Mouse (Mus musculus): ENCODE data around the gene Ttc7b. TPM values are rescaled to one million over a fixed set of nuclear protein-coding genes. Genes with fewer than 3 reads are reported as not detected.

Ttc7b gene
- polyA plus RNA-seq, 1 experiment from 2014 or later = 7.3 TPM

- Histone ChIP-seq H3K4me2 (no peak overlapping the region), H3K36me3 (no peaks in the 10 kb centered on the region), H3K27ac (no peak overlapping the region), H3K9me3 (no peaks in the 10 kb centered on the region), H3K27me3 (no peaks in the 10 kb centered on the region), H3K9ac (no peak overlapping the region), H3K4me1 (replicated peaks) (peaks cover 53% of the 10 kb centered on the region), H3K4me3 (no peak overlapping the region)
- WGBS = 50% methylated on average over 8 of the region's 8 CpGs
- no peak for ATAC-seq (ENCODE audit: low FRiP score)
Observed at GRCm38 (mm10) chr12:100278358-100278757, 242.3 kb downstream of the Ttc7b start.

GRCm38 (mm10) chr12:100277534-100277905 is 243.1 kb downstream of the Ttc7b start:
- no peaks in the 10 kb centered on the region for H3K27me3 ChIP-seq
- no peaks in the 10 kb centered on the region for H3K36me3 ChIP-seq
- no peak overlapping the region for H3K9ac ChIP-seq
- peaks cover 46% of the 10 kb centered on the region for H3K4me1 ChIP-seq (replicated peaks)
- H3K9me3 ChIP-seq = no peaks in the 10 kb centered on the region
- no peak overlapping the region for H3K4me3 ChIP-seq
- no peak overlapping the region for H3K4me2 ChIP-seq
- ATAC-seq (ENCODE audit: low FRiP score) = no peak
- 70% methylated on average over 3 of the region's 3 CpGs for WGBS
- H3K27ac ChIP-seq = peak overlapping the region; percentile 53

GRCm38 (mm10) chr12:100276607-100277533 is 243.8 kb downstream of the Ttc7b start:
- Histone ChIP-seq H3K27ac (peak overlapping the region; percentile 77), H3K4me2 (no peak overlapping the region), H3K4me1 (replicated peaks) (peaks cover 39% of the 10 kb centered on the region), H3K27me3 (no peaks in the 10 kb centered on the region), H3K4me3 (no peak overlapping the region), H3K9ac (0 out of 2 replicates have a peak overlapping the region, but pooled peaks have one; percentile 15), H3K9me3 (no peaks in the 10 kb centered on the region), H3K36me3 (no peaks in the 10 kb centered on the region)
- WGBS = 33% methylated on average over 20 of the region's 20 CpGs
- ATAC-seq (ENCODE audit: low FRiP score) = no peak

- Histone ChIP-seq H3K27ac (0 out of 2 replicates have a peak overlapping the region, but pooled peaks have one; percentile 77), H3K27me3 (no peaks in the 10 kb centered on the region), H3K4me3 (no peak overlapping the region), H3K9me3 (no peaks in the 10 kb centered on the region), H3K36me3 (no peaks in the 10 kb centered on the region), H3K4me2 (no peak overlapping the region), H3K9ac (no peak overlapping the region), H3K4me1 (replicated peaks) (peaks cover 29% of the 10 kb centered on the region)
- ATAC-seq (ENCODE audit: low FRiP score) = no peak
- 68% methylated on average over 5 of the region's 5 CpGs for WGBS
Observed at GRCm38 (mm10) chr12:100275850-100276249, 244.8 kb downstream of the Ttc7b start.

DNA sequence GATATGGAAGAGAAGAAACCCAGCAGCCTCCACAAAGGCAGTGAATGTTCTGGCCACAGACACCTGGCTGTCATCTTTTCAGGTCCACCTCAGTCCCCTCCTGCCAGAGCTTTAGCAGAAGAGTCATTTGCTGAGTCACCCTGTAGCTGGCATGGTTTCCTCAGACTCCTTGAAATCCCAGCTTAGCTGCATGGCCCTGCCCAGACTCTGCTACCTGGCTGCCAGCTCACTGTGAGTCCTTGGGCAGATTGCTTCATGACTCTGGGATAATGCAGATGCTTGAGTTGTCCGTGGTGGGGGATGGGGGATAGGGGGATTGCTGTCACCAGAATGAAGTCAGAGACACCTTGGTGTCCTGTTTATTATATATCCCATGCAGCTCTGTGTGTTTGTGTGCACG is 247.6 kb downstream of the Ttc7b start:
- Histone ChIP-seq H3K9me3 (no peaks in the 10 kb centered on the region), H3K27ac (no peak overlapping the region), H3K36me3 (no peaks in the 10 kb centered on the region), H3K4me1 (replicated peaks) (peaks cover 23% of the 10 kb centered on the region), H3K9ac (no peak overlapping the region), H3K4me3 (no peak overlapping the region), H3K27me3 (no peaks in the 10 kb centered on the region), H3K4me2 (no peak overlapping the region)
- 85% methylated on average over 2 of the region's 2 CpGs for WGBS
- no peak for ATAC-seq (ENCODE audit: low FRiP score)

GRCm38 (mm10) chr12:100269967-100270662 is 250.5 kb downstream of the Ttc7b start:
- WGBS = 94% methylated on average over 9 of the region's 9 CpGs
- H3K36me3 ChIP-seq = no peaks in the 10 kb centered on the region
- peaks cover 17% of the 10 kb centered on the region for H3K4me1 ChIP-seq (replicated peaks)
- H3K9ac ChIP-seq = no peak overlapping the region
- no peak overlapping the region for H3K4me3 ChIP-seq
- H3K27me3 ChIP-seq = 0 out of 2 replicates have a peak, but pooled peaks cover 4% of the 10 kb centered on the region
- no peak for ATAC-seq (ENCODE audit: low FRiP score)
- no peaks in the 10 kb centered on the region for H3K9me3 ChIP-seq
- no peak overlapping the region for H3K27ac ChIP-seq
- H3K4me2 ChIP-seq = no peak overlapping the region

- H3K4me1 ChIP-seq (replicated peaks) = peaks cover 17% of the 10 kb centered on the region
- H3K9ac ChIP-seq = no peak overlapping the region
- ATAC-seq (ENCODE audit: low FRiP score) = no peak
- 0 out of 2 replicates have a peak, but pooled peaks cover 6% of the 10 kb centered on the region for H3K27me3 ChIP-seq
- no peak overlapping the region for H3K4me3 ChIP-seq
- H3K4me2 ChIP-seq = no peak overlapping the region
- H3K27ac ChIP-seq = no peak overlapping the region
- 26% methylated on average over 6 of the region's 6 CpGs for WGBS
- H3K9me3 ChIP-seq = no peaks in the 10 kb centered on the region
- H3K36me3 ChIP-seq = no peaks in the 10 kb centered on the region
Observed at GRCm38 (mm10) chr12:100268011-100268410, 252.6 kb downstream of the Ttc7b start.

DNA sequence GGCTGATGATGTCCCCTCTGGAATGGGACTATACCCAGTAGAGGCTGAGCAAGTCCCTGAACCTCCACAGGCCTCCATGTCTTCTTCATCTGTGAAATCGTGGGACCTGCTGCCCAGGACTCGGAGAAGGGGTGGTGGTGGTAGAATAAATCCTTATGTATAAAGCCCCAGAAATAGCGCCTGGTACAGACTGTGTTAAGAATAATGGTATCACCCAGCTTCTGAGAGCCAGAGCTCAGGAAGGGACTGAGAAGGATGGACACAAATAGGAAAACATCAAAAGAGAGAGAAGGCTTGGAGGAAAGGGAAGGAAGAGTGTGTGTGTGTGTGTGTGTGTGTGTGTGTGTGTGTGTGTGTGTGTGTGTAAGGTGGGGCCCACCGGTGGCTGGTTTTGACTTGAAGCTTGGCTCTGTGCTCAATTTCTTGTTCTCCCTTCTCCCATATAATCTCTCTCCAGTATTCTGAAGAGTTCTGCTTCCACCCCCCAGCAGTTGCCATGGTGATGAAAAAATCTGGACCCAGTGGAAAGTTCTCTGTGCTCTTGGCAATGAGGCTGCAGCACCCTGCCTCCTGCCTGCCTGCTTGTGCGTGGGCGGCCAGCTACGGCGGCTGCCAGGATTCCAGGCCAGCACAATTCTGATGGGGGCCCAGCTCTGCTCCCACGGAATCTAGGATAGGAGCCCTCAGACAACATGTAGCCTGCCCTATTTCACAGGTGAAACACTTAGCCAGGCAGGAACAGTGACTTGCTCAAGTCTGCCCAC is 254.9 kb downstream of the Ttc7b start:
- peak; percentile 72 for ATAC-seq (ENCODE audit: low FRiP score)
- H3K4me3 ChIP-seq = no peak overlapping the region
- 49% methylated on average over 9 of the region's 9 CpGs for WGBS
- H3K4me2 ChIP-seq = no peak overlapping the region
- peak overlapping the region; percentile 18; the same call in 1 of the 2 replicates for H3K27ac ChIP-seq
- 0 out of 2 replicates have a peak, but pooled peaks cover 6% of the 10 kb centered on the region for H3K27me3 ChIP-seq
- H3K4me1 ChIP-seq (replicated peaks) = peaks cover 17% of the 10 kb centered on the region
- no peaks in the 10 kb centered on the region for H3K36me3 ChIP-seq
- no peaks in the 10 kb centered on the region for H3K9me3 ChIP-seq
- H3K9ac ChIP-seq = peak overlapping the region; percentile 53; the same call in 1 of the 2 replicates

- no peaks in the 10 kb centered on the region for H3K36me3 ChIP-seq
- H3K4me3 ChIP-seq = no peak overlapping the region
- H3K27ac ChIP-seq = no peak overlapping the region
- peaks cover 17% of the 10 kb centered on the region for H3K4me1 ChIP-seq (replicated peaks)
- ATAC-seq (ENCODE audit: low FRiP score) = no peak
- H3K9ac ChIP-seq = no peak overlapping the region
- no peaks in the 10 kb centered on the region for H3K9me3 ChIP-seq
- 88% methylated on average over 4 of the region's 4 CpGs for WGBS
- 0 out of 2 replicates have a peak, but pooled peaks cover 6% of the 10 kb centered on the region for H3K27me3 ChIP-seq
- no peak overlapping the region for H3K4me2 ChIP-seq
Observed at GRCm38 (mm10) chr12:100264941-100265340, 255.7 kb downstream of the Ttc7b start.

DNA sequence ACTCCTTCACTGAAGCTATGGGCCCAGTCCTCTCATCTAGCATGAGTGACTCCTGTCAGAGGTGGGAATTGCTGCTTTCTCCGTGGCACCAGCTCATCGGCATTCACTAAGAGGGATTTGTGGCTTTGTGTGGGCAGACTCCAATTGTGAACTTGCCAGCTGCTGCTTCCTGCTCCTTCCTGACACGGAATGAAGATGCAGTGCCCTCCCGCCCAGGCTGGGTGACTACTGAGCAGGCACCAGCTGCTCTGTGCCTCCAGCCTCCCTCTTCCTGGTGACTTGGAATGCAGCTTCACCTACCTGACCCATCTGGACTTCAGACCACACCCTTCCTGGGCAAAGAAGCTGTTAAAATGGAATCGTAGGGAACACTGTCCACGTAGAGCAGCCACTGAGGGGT is 257.8 kb downstream of the Ttc7b start:
- Histone ChIP-seq H3K36me3 (no peaks in the 10 kb centered on the region), H3K27ac (no peak overlapping the region), H3K4me1 (replicated peaks) (peaks cover 17% of the 10 kb centered on the region), H3K9me3 (no peaks in the 10 kb centered on the region), H3K4me3 (no peak overlapping the region), H3K9ac (no peak overlapping the region), H3K4me2 (no peak overlapping the region), H3K27me3 (0 out of 2 replicates have a peak, but pooled peaks cover 6% of the 10 kb centered on the region)
- no peak for ATAC-seq (ENCODE audit: low FRiP score)
- 78% methylated on average over 6 of the region's 6 CpGs for WGBS

DNA sequence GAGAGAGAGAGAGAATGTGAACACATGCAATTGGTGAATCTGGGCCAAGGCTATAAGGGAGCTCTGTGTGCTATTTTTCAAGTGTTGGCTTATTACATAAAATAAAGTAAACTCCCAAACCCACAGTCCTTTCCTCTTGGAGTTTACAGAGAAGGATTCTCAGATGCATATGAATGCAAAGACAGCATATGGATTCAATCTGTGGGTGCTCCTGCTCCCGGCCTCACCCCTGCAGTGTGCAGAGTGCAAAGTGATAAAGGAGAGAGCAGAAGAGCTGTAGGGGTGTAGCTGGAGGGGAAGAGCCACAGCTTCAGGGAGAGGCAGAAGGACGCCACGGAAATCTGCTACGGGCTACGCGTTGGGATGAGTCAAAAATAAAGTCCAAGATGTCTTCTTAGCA is 258.9 kb downstream of the Ttc7b start:
- WGBS = 88% methylated on average over 6 of the region's 6 CpGs

DNA sequence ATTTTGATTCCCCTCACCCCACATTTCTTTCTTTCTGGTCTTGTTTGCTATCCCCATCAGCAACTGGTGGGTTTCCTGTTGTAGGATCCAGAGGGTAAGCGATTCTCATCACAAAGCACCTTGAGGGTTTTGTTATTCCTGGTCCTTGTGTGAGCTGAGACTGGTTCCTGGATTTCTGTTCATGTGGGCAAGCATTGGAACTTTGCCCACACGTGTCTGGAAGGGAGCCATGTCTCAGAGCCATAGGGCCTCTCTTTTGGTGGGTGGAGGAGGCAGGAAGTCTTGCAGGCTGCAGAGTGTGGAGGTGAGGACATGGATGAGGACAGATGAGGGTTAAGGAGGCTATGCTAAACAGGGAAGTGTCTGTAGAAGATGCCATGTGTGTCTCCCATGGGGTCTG is 260.5 kb downstream of the Ttc7b start:
- Histone ChIP-seq H3K4me2 (no peak overlapping the region), H3K9ac (no peak overlapping the region), H3K27me3 (0 out of 2 replicates have a peak, but pooled peaks cover 2% of the 10 kb centered on the region), H3K4me1 (replicated peaks) (peaks cover under 1% of the 10 kb centered on the region), H3K36me3 (no peaks in the 10 kb centered on the region), H3K9me3 (no peaks in the 10 kb centered on the region), H3K4me3 (no peak overlapping the region), H3K27ac (no peak overlapping the region)
- 73% methylated on average over 2 of the region's 2 CpGs for WGBS
- ATAC-seq (ENCODE audit: low FRiP score) = no peak

More for the DNA sequence above, 258.9 kb downstream of the Ttc7b start:
- no peak overlapping the region for H3K4me2 ChIP-seq
- no peak overlapping the region for H3K9ac ChIP-seq
- H3K4me3 ChIP-seq = no peak overlapping the region
- no peak overlapping the region for H3K27ac ChIP-seq
- H3K27me3 ChIP-seq = 0 out of 2 replicates have a peak, but pooled peaks cover 2% of the 10 kb centered on the region
- H3K4me1 ChIP-seq (replicated peaks) = peaks cover 17% of the 10 kb centered on the region
- H3K36me3 ChIP-seq = no peaks in the 10 kb centered on the region
- no peaks in the 10 kb centered on the region for H3K9me3 ChIP-seq
- no peak for ATAC-seq (ENCODE audit: low FRiP score)
